Mouse (Mus musculus) ES-Bruce4 (cell line): ENCODE measurements at regions not wholly inside any gene's neighbourhood (a gene's known extent, or its start where the extent isn't known, plus 50 kb on each side); places are given as distances from the start of the nearest gene placed in this dataset.

Source experiments
- H3K27ac ChIP-seq: 2 replicates; pipeline ENCODE4 v1.5.1; 2012; ENCODE audit warnings: low read length, inconsistent platforms; ENCODE audit not compliant: insufficient read depth
- H3K27me3 ChIP-seq: 2 replicates; pipeline ENCODE4 v1.6.1; 2012; ENCODE audit warnings: mild to moderate bottlenecking, low read length, inconsistent platforms; ENCODE audit not compliant: control insufficient read depth, poor library complexity, insufficient read depth, severe bottlenecking
- H3K36me3 ChIP-seq: 2 replicates; pipeline ENCODE4 v1.6.1; 2012; ENCODE audit warnings: inconsistent platforms, mild to moderate bottlenecking, low read length, moderate library complexity; ENCODE audit not compliant: control insufficient read depth, poor library complexity, insufficient read depth, severe bottlenecking
- H3K4me1 ChIP-seq: one replicate; pipeline ENCODE4 v1.8.1; 2011; ENCODE audit warnings: low read length; ENCODE audit not compliant: control insufficient read depth, insufficient read depth
- H3K4me3 ChIP-seq: 2 replicates; pipeline ENCODE4 v1.5.1; 2011; ENCODE audit warnings: low read depth, mild to moderate bottlenecking, low read length
- H3K9ac ChIP-seq: 2 replicates; pipeline ENCODE4 v1.6.1; 2012; ENCODE audit warnings: low read depth, mild to moderate bottlenecking, inconsistent platforms; ENCODE audit not compliant: poor library complexity, severe bottlenecking
- H3K9me3 ChIP-seq: replicated peaks from 2 replicates; pipeline ENCODE4 v1.6.1; 2012; ENCODE audit warnings: mild to moderate bottlenecking, low read length, inconsistent platforms; ENCODE audit not compliant: control insufficient read depth, poor library complexity, insufficient read depth, severe bottlenecking
- CTCF ChIP-seq: IDR thresholded peaks from one replicate; pipeline ENCODE4 v1.8.1; 2011; ENCODE audit warnings: low read depth, low read length
- EP300 ChIP-seq: IDR thresholded peaks from 2 replicates; pipeline ENCODE4 v1.6.1; 2011; ENCODE audit warnings: low read depth, low read length; ENCODE audit not compliant: insufficient read depth
- POLR2A ChIP-seq: IDR thresholded peaks from one replicate; pipeline ENCODE4 v1.8.1; 2011; ENCODE audit warnings: low read length; ENCODE audit not compliant: insufficient read depth

DNA sequence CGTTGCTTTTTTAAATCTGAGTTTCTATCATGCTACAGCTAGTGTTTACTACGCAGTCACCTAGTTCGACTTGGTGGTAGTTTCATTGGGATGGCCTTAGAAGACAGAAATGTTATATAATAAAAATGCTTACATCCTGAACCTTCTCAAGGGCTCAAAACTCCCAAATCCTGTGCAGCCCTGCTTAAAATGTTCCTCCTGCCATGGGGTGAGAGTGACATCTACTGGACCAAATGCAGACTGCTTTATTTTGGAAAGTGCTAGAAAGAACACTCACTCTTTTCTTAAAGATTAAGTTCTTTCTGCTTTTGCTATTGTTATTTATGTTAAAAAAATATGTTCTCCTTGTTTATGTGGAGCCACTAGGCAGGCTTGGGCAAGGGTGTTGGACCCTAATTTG lies 66.9 kb upstream of the Egfl6 start:
- TF ChIP-seq EP300 (no peak), POLR2A (no peak), CTCF (no peak)
- Histone ChIP-seq H3K36me3 (no peaks in the 10 kb centered on the region), H3K27ac (no peak overlapping the region), H3K9ac (no peak overlapping the region), H3K9me3 (no peaks in the 10 kb centered on the region), H3K27me3 (no peaks in the 10 kb centered on the region), H3K4me1 (no peaks in the 10 kb centered on the region), H3K4me3 (no peak overlapping the region)

DNA sequence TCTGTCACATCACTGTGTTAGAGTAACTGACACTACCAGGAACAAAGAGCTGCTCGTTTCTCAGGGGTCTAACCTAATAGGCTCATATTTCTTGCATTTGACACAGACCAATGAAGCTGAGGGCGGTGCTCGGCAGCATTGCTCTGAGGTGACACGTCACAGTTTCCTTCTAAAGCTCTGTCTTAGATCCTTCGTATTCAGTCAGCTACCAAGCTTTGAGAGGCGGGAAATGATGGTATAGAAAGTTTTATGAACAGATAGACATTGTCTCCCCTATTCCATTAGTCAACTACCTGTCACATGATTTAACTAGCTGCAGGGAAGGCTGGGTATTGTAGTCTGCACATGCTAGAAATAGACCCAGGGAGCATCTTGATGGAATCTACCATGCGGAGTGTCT lies 60.2 kb upstream of the Egfl6 start:
- no peaks in the 10 kb centered on the region for H3K27me3 ChIP-seq
- no peak overlapping the region for H3K4me3 ChIP-seq

DNA sequence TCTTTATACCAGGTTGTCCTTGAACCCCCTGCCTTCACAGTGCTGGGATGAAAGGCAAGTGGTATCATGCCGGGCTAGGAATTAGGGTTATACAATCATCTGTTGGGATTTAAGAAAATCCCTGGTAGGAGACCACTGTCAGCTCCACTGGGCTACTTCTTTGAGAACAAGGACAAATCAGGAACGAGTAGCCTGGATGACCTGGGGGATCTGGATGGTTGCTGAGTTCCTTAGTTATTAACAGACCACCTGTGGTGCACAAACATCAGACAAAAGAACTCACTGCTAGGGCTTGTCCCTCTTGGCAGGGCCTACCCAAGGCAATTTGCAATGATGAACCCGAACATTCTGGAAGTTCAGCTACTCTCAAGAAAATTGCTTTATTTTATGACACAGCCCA lies 55.7 kb upstream of the Egfl6 start:
- Histone ChIP-seq H3K9me3 (no peaks in the 10 kb centered on the region), H3K36me3 (no peaks in the 10 kb centered on the region), H3K27me3 (no peaks in the 10 kb centered on the region), H3K4me3 (no peak overlapping the region), H3K9ac (no peak overlapping the region), H3K27ac (no peak overlapping the region), H3K4me1 (no peaks in the 10 kb centered on the region)
- TF ChIP-seq EP300 (no peak), POLR2A (no peak), CTCF (no peak)

More for the DNA sequence above, 60.2 kb upstream of the Egfl6 start:
- Histone ChIP-seq H3K9ac (no peak overlapping the region), H3K4me1 (no peaks in the 10 kb centered on the region), H3K36me3 (no peaks in the 10 kb centered on the region), H3K27ac (no peak overlapping the region), H3K9me3 (no peaks in the 10 kb centered on the region)
- TF ChIP-seq EP300 (no peak), POLR2A (no peak), CTCF (no peak)

DNA sequence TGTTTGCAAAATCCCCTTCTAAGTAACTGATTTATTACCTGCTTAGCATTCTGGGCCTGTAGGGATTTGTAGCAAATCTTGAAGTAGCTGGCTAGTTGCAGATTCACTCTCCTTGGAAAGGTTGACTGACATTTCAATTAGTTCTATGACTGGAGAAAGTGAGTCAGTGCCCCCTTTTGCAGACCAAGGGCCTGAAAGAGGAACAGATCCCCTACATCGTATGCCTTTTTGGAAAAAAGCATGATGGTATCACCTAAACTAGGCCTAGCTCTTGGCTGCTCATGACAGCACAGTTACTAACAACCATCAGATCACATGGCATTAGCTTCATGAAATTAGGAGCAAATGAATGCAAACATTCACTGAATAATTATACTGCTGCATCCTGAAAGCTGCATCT lies 54.7 kb upstream of the Egfl6 start:
- no peak for TF ChIP-seq POLR2A
- no peak for TF ChIP-seq EP300
- TF ChIP-seq CTCF: no peak

More for the DNA sequence above, 54.7 kb upstream of the Egfl6 start:
- H3K9me3 ChIP-seq: no peaks in the 10 kb centered on the region
- H3K9ac ChIP-seq: no peak overlapping the region
- H3K27ac ChIP-seq: no peak overlapping the region
- H3K4me3 ChIP-seq: no peak overlapping the region
- no peaks in the 10 kb centered on the region for H3K27me3 ChIP-seq
- H3K36me3 ChIP-seq: no peaks in the 10 kb centered on the region
- no peaks in the 10 kb centered on the region for H3K4me1 ChIP-seq
